Mouse (Mus musculus): ENCODE measurements at regions not wholly inside any gene's neighbourhood (a gene's known extent, or its start where the extent isn't known, plus 50 kb on each side); places are given as distances from the start of the nearest gene placed in this dataset.

DNA sequence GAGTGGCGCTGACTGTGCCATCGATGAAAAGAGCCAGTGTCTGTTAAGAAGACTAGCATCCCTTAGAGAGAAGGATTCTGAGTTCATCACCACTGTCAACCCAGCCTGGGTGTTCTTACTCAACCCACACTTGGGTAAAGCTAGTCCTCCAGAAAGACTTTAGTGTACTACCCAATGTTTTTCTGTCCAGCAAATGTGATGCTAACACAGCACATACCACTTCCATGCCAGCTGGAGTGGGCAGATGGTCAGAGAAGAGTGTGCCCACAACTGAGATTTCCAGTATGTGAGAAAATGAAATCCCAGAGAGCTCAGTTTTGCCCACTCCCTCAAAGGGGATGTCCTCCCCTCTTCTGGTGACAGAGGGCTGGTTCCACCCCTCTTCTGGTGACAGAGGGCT lies 295.3 kb upstream of the Irx1 start:
- no peaks in the 10 kb centered on the region for H3K4me1 ChIP-seq (ENCODE audit: control insufficient read depth, insufficient read depth, low read length)
- no peak overlapping the region for H3K27ac ChIP-seq (ENCODE audit: insufficient read depth, low read length)
- TF ChIP-seq POLR2A (IDR thresholded peaks at IDR 0.05; ENCODE audit: low read depth, low read length) (no peak), CTCF (IDR thresholded peaks at IDR 0.05; ENCODE audit: borderline replicate concordance, insufficient read depth, low read length) (no peak)
- no peak overlapping the region for H3K4me3 ChIP-seq (ENCODE audit: insufficient read depth, low read length)

- TF ChIP-seq CTCF (IDR thresholded peaks at IDR 0.05; ENCODE audit: borderline replicate concordance, insufficient read depth, low read length) = no peak
- no peak for TF ChIP-seq POLR2A (IDR thresholded peaks at IDR 0.05; ENCODE audit: low read depth, low read length)
- Histone ChIP-seq H3K27ac (ENCODE audit: insufficient read depth, low read length) (no peak overlapping the region), H3K4me3 (ENCODE audit: insufficient read depth, low read length) (no peak overlapping the region), H3K4me1 (ENCODE audit: control insufficient read depth, insufficient read depth, low read length) (no peaks in the 10 kb centered on the region)
These were observed 300.9 kb upstream of the Irx1 start for GRCm38 (mm10) chr13:72264416-72264815.

DNA sequence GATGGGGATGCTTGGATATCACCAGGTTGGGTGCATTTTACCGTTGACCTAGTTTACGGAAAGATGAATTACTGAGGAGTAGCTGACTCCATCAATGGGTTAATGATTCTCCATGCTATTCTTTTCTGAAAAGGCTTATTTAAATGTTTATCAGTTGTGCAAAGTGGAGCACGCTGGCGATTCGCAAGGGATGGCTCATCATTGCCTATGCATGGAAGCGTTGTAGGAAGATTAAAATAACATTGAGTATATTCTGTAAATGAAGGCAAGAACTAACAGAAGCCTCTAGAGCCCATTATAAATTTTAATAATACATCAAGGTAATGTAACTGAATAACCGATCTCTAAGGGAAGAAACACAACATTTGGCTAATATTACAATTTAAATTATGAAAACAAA lies 301.6 kb upstream of the Irx1 start:
- Histone ChIP-seq H3K4me3 (ENCODE audit: insufficient read depth, low read length) (no peak overlapping the region), H3K4me1 (ENCODE audit: control insufficient read depth, insufficient read depth, low read length) (no peaks in the 10 kb centered on the region), H3K27ac (ENCODE audit: insufficient read depth, low read length) (no peak overlapping the region)
- TF ChIP-seq CTCF (IDR thresholded peaks at IDR 0.05; ENCODE audit: borderline replicate concordance, insufficient read depth, low read length) = no peak
- no peak for TF ChIP-seq POLR2A (IDR thresholded peaks at IDR 0.05; ENCODE audit: low read depth, low read length)

GRCm38 (mm10) chr13:72265650-72266049 lies 302.1 kb upstream of the Irx1 start:
- TF ChIP-seq POLR2A (IDR thresholded peaks at IDR 0.05; ENCODE audit: low read depth, low read length) (no peak), CTCF (IDR thresholded peaks at IDR 0.05; ENCODE audit: borderline replicate concordance, insufficient read depth, low read length) (no peak)
- Histone ChIP-seq H3K27ac (ENCODE audit: insufficient read depth, low read length) (no peak overlapping the region), H3K4me1 (ENCODE audit: control insufficient read depth, insufficient read depth, low read length) (peaks cover 2% of the 10 kb centered on the region; the same call in 1 of the 2 replicates), H3K4me3 (ENCODE audit: insufficient read depth, low read length) (no peak overlapping the region)

DNA sequence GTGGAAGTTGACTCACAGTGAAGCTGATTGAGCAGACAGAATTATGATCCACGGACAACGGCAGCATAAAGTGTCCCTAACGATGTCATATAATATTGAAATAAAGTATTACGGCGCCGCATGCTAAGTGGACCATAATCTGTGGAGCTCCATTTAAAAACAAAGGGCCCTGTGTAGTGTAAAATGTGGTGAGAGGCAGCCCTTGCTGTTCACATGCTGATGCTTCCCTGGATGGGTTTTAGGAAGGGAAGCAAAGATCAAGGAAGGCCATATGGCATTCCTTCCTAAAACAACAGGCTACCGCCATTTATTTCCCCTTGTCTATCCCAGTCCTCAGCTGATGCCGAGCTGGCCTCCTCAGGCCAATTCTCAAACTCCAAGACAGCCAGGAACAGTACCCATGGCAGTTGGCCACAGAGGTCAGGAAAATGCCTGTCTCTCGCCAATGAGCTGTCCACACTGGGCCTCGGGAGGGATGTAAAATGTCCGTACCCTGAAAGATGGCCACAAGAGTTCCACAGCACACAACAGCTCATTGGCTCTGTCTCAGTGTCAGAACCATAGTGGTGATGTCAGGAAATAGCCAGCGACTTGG lies 302.7 kb upstream of the Irx1 start:
- no peak overlapping the region for H3K27ac ChIP-seq (ENCODE audit: insufficient read depth, low read length)
- H3K4me1 ChIP-seq (ENCODE audit: control insufficient read depth, insufficient read depth, low read length) = peaks cover 8% of the 10 kb centered on the region; the same call in 1 of the 2 replicates
- H3K4me3 ChIP-seq (ENCODE audit: insufficient read depth, low read length) = no peak overlapping the region
- TF ChIP-seq CTCF (IDR thresholded peaks at IDR 0.05; ENCODE audit: borderline replicate concordance, insufficient read depth, low read length) (no peak), POLR2A (IDR thresholded peaks at IDR 0.05; ENCODE audit: low read depth, low read length) (no peak)

- Histone ChIP-seq H3K4me1 (ENCODE audit: control insufficient read depth, insufficient read depth, low read length) (peaks cover 3% of the 10 kb centered on the region; the same call in 1 of the 2 replicates), H3K27ac (ENCODE audit: insufficient read depth, low read length) (no peak overlapping the region), H3K4me3 (ENCODE audit: insufficient read depth, low read length) (no peak overlapping the region)
- no peak for TF ChIP-seq CTCF (IDR thresholded peaks at IDR 0.05; ENCODE audit: borderline replicate concordance, insufficient read depth, low read length)
- TF ChIP-seq POLR2A (IDR thresholded peaks at IDR 0.05; ENCODE audit: low read depth, low read length) = no peak
These were observed 316.8 kb upstream of the Irx1 start for GRCm38 (mm10) chr13:72280343-72280742.

GRCm38 (mm10) chr13:72280871-72281270 lies 317.3 kb upstream of the Irx1 start:
- Histone ChIP-seq H3K27ac (ENCODE audit: insufficient read depth, low read length) (no peak overlapping the region), H3K4me1 (ENCODE audit: control insufficient read depth, insufficient read depth, low read length) (peaks cover 3% of the 10 kb centered on the region; the same call in 1 of the 2 replicates), H3K4me3 (ENCODE audit: insufficient read depth, low read length) (no peak overlapping the region)
- TF ChIP-seq POLR2A (IDR thresholded peaks at IDR 0.05; ENCODE audit: low read depth, low read length) (no peak), CTCF (IDR thresholded peaks at IDR 0.05; ENCODE audit: borderline replicate concordance, insufficient read depth, low read length) (no peak)

DNA sequence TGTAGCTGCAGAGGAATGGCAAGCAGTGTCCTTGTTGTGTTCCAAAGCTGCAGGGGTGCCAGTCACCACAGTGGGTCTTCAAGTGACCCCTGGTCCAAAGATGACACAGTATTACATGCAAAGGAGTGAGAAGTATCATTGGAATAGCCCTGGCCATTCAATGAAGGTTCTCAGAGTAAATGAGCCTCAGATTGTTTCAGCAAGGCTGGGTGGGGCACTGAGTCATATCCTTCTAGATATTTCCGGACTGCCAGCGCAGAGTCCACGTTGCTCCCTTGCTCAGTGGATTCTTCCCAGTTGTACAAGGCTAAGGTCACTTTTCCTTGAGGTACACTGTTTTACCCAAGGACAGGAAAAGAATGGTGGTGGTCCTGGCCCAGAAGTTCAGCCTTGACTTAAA lies 319.2 kb upstream of the Irx1 start:
- Histone ChIP-seq H3K27ac (ENCODE audit: insufficient read depth, low read length) (no peak overlapping the region), H3K4me1 (ENCODE audit: control insufficient read depth, insufficient read depth, low read length) (peaks cover 3% of the 10 kb centered on the region; the same call in 1 of the 2 replicates), H3K4me3 (ENCODE audit: insufficient read depth, low read length) (no peak overlapping the region)
- TF ChIP-seq POLR2A (IDR thresholded peaks at IDR 0.05; ENCODE audit: low read depth, low read length) (no peak), CTCF (IDR thresholded peaks at IDR 0.05; ENCODE audit: borderline replicate concordance, insufficient read depth, low read length) (no peak)

GRCm38 (mm10) chr13:72283701-72284100 lies 320.2 kb upstream of the Irx1 start:
- H3K4me3 ChIP-seq (ENCODE audit: insufficient read depth, low read length) = no peak overlapping the region
- TF ChIP-seq CTCF (IDR thresholded peaks at IDR 0.05; ENCODE audit: borderline replicate concordance, insufficient read depth, low read length) (no peak), POLR2A (IDR thresholded peaks at IDR 0.05; ENCODE audit: low read depth, low read length) (no peak)
- no peak overlapping the region for H3K27ac ChIP-seq (ENCODE audit: insufficient read depth, low read length)
- peaks cover 3% of the 10 kb centered on the region; the same call in 1 of the 2 replicates for H3K4me1 ChIP-seq (ENCODE audit: control insufficient read depth, insufficient read depth, low read length)

DNA sequence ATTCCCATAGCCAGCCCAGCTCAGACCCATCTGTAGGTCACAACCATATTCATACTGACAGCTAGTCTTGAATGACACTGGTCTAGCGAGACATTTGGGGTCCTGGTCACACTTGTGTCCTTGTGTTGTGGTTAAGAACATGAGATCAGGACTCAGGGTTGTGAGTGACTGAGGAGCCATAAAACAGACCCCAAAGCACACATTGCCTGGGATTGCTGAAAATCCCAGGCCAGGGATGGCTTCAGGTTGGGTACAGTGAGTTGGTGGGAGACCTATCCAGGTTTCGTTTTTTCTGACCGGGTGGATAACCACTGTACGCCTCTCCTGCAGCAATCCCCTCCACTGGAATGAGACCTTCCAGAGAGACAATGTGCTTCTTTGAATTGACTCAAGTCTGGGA lies 322.8 kb upstream of the Irx1 start:
- peaks cover 3% of the 10 kb centered on the region; the same call in 1 of the 2 replicates for H3K4me1 ChIP-seq (ENCODE audit: control insufficient read depth, insufficient read depth, low read length)
- no peak overlapping the region for H3K27ac ChIP-seq (ENCODE audit: insufficient read depth, low read length)
- no peak overlapping the region for H3K4me3 ChIP-seq (ENCODE audit: insufficient read depth, low read length)
- TF ChIP-seq POLR2A (IDR thresholded peaks at IDR 0.05; ENCODE audit: low read depth, low read length) (no peak), CTCF (IDR thresholded peaks at IDR 0.05; ENCODE audit: borderline replicate concordance, insufficient read depth, low read length) (no peak)

Data from embryonic fibroblast, embryonic 13.5 days (primary cell).